Mouse (Mus musculus): Measurements from ENCODE around the gene Kcnmb4. TPM values are rescaled to one million over a fixed set of nuclear protein-coding genes. Genes with fewer than 3 reads are reported as not detected.

The Kcnmb4 gene
- polyA plus RNA-seq, 1 experiment from 2014 or later = 24.5 TPM

GRCm38 (mm10) chr10:116424921-116425320 lies 48.8 kb downstream of the Kcnmb4 start:
- Histone ChIP-seq H3K36me3 (ENCODE audit: control insufficient read depth, insufficient read depth, low read length) (no peaks in the 10 kb centered on the region), H3K27me3 (ENCODE audit: control insufficient read depth, insufficient read depth, low read length) (no peaks in the 10 kb centered on the region), H3K4me3 (ENCODE audit: low read depth, low read length) (no peak overlapping the region), H3K4me1 (ENCODE audit: control insufficient read depth, insufficient read depth, low read length) (no peaks in the 10 kb centered on the region), H3K4me2 (ENCODE audit: low read depth, severe bottlenecking) (no peak overlapping the region), H3K9me3 (ENCODE audit: control insufficient read depth, low read length) (no peaks in the 10 kb centered on the region), H3K27ac (replicated peaks; ENCODE audit: low read depth, low read length) (no peak overlapping the region), H3K9ac (ENCODE audit: low read length) (no peak overlapping the region)
- DNase-seq (ENCODE audit: low spot score) (no peak), ATAC-seq (ENCODE audit: insufficient number of reproducible peaks, low FRiP score, low TSS enrichment, low read depth) (no peak)
- whole genome bisulfite sequencing = 87% methylated on average over 6 of the region's 6 CpGs

- no peaks in the 10 kb centered on the region for H3K4me1 ChIP-seq (ENCODE audit: control insufficient read depth, insufficient read depth, low read length)
- 87% methylated on average over 2 of the region's 2 CpGs for WGBS
- no peak for DNase-seq (ENCODE audit: low spot score)
- no peaks in the 10 kb centered on the region for H3K27me3 ChIP-seq (ENCODE audit: control insufficient read depth, insufficient read depth, low read length)
- H3K27ac ChIP-seq (replicated peaks; ENCODE audit: low read depth, low read length) = no peak overlapping the region
- H3K9ac ChIP-seq (ENCODE audit: low read length) = no peak overlapping the region
- no peak for ATAC-seq (ENCODE audit: insufficient number of reproducible peaks, low FRiP score, low TSS enrichment, low read depth)
- no peaks in the 10 kb centered on the region for H3K9me3 ChIP-seq (ENCODE audit: control insufficient read depth, low read length)
- H3K4me2 ChIP-seq (ENCODE audit: low read depth, severe bottlenecking) = no peak overlapping the region
- H3K36me3 ChIP-seq (ENCODE audit: control insufficient read depth, insufficient read depth, low read length) = no peaks in the 10 kb centered on the region
- H3K4me3 ChIP-seq (ENCODE audit: low read depth, low read length) = no peak overlapping the region
These were observed 51.1 kb downstream of the Kcnmb4 start for GRCm38 (mm10) chr10:116422551-116422950.

GRCm38 (mm10) chr10:116420976-116421375 lies 52.7 kb downstream of the Kcnmb4 start:
- Histone ChIP-seq H3K27ac (replicated peaks; ENCODE audit: low read depth, low read length) (no peak overlapping the region), H3K4me1 (ENCODE audit: control insufficient read depth, insufficient read depth, low read length) (no peaks in the 10 kb centered on the region), H3K4me3 (ENCODE audit: low read depth, low read length) (no peak overlapping the region), H3K27me3 (ENCODE audit: control insufficient read depth, insufficient read depth, low read length) (no peaks in the 10 kb centered on the region), H3K9ac (ENCODE audit: low read length) (no peak overlapping the region), H3K4me2 (ENCODE audit: low read depth, severe bottlenecking) (no peak overlapping the region), H3K36me3 (ENCODE audit: control insufficient read depth, insufficient read depth, low read length) (no peaks in the 10 kb centered on the region), H3K9me3 (ENCODE audit: control insufficient read depth, low read length) (no peaks in the 10 kb centered on the region)
- WGBS = 91% methylated on average over 6 of the region's 6 CpGs
- ATAC-seq (ENCODE audit: insufficient number of reproducible peaks, low FRiP score, low TSS enrichment, low read depth) = no peak
- DNase-seq (ENCODE audit: low spot score) = no peak

GRCm38 (mm10) chr10:116418121-116418726 lies 55.5 kb downstream of the Kcnmb4 start:
- WGBS = 75% methylated on average over 24 of the region's 24 CpGs

GRCm38 (mm10) chr10:116416726-116417125 lies 57.0 kb downstream of the Kcnmb4 start:
- no peak for ATAC-seq (ENCODE audit: insufficient number of reproducible peaks, low FRiP score, low TSS enrichment, low read depth)

More at GRCm38 (mm10) chr10:116418121-116418726, 55.5 kb downstream of the Kcnmb4 start:
- Histone ChIP-seq H3K4me2 (ENCODE audit: low read depth, severe bottlenecking) (no peak overlapping the region), H3K36me3 (ENCODE audit: control insufficient read depth, insufficient read depth, low read length) (no peaks in the 10 kb centered on the region), H3K27ac (replicated peaks; ENCODE audit: low read depth, low read length) (no peak overlapping the region), H3K9ac (ENCODE audit: low read length) (no peak overlapping the region), H3K4me1 (ENCODE audit: control insufficient read depth, insufficient read depth, low read length) (no peaks in the 10 kb centered on the region), H3K9me3 (ENCODE audit: control insufficient read depth, low read length) (no peaks in the 10 kb centered on the region), H3K4me3 (ENCODE audit: low read depth, low read length) (no peak overlapping the region), H3K27me3 (ENCODE audit: control insufficient read depth, insufficient read depth, low read length) (no peaks in the 10 kb centered on the region)
- DNase-seq (ENCODE audit: low spot score) = no peak
- no peak for ATAC-seq (ENCODE audit: insufficient number of reproducible peaks, low FRiP score, low TSS enrichment, low read depth)

GRCm38 (mm10) chr10:116416142-116416541 lies 57.5 kb downstream of the Kcnmb4 start:
- DNase-seq (ENCODE audit: low spot score) (no peak), ATAC-seq (ENCODE audit: insufficient number of reproducible peaks, low FRiP score, low TSS enrichment, low read depth) (no peak)
- Histone ChIP-seq H3K27ac (replicated peaks; ENCODE audit: low read depth, low read length) (no peak overlapping the region), H3K36me3 (ENCODE audit: control insufficient read depth, insufficient read depth, low read length) (no peaks in the 10 kb centered on the region), H3K9ac (ENCODE audit: low read length) (no peak overlapping the region), H3K27me3 (ENCODE audit: control insufficient read depth, insufficient read depth, low read length) (no peaks in the 10 kb centered on the region), H3K4me2 (ENCODE audit: low read depth, severe bottlenecking) (no peak overlapping the region), H3K9me3 (ENCODE audit: control insufficient read depth, low read length) (no peaks in the 10 kb centered on the region), H3K4me3 (ENCODE audit: low read depth, low read length) (no peak overlapping the region), H3K4me1 (ENCODE audit: control insufficient read depth, insufficient read depth, low read length) (no peaks in the 10 kb centered on the region)
- WGBS = 85% methylated on average over 6 of the region's 6 CpGs

More at GRCm38 (mm10) chr10:116416726-116417125, 57.0 kb downstream of the Kcnmb4 start:
- no peaks in the 10 kb centered on the region for H3K36me3 ChIP-seq (ENCODE audit: control insufficient read depth, insufficient read depth, low read length)
- H3K4me2 ChIP-seq (ENCODE audit: low read depth, severe bottlenecking) = no peak overlapping the region
- no peaks in the 10 kb centered on the region for H3K27me3 ChIP-seq (ENCODE audit: control insufficient read depth, insufficient read depth, low read length)
- H3K27ac ChIP-seq (replicated peaks; ENCODE audit: low read depth, low read length) = no peak overlapping the region
- WGBS = 76% methylated on average over 5 of the region's 5 CpGs
- H3K4me1 ChIP-seq (ENCODE audit: control insufficient read depth, insufficient read depth, low read length) = no peaks in the 10 kb centered on the region
- H3K9me3 ChIP-seq (ENCODE audit: control insufficient read depth, low read length) = no peaks in the 10 kb centered on the region
- H3K9ac ChIP-seq (ENCODE audit: low read length) = no peak overlapping the region
- no peak overlapping the region for H3K4me3 ChIP-seq (ENCODE audit: low read depth, low read length)
- no peak for DNase-seq (ENCODE audit: low spot score)

GRCm38 (mm10) chr10:116410826-116411225 lies 62.9 kb downstream of the Kcnmb4 start:
- H3K9me3 ChIP-seq (ENCODE audit: control insufficient read depth, low read length) = no peaks in the 10 kb centered on the region
- no peak overlapping the region for H3K4me3 ChIP-seq (ENCODE audit: low read depth, low read length)
- no peaks in the 10 kb centered on the region for H3K4me1 ChIP-seq (ENCODE audit: control insufficient read depth, insufficient read depth, low read length)
- DNase-seq (ENCODE audit: low spot score) (no peak), ATAC-seq (ENCODE audit: insufficient number of reproducible peaks, low FRiP score, low TSS enrichment, low read depth) (no peak)
- 29% methylated on average over 9 of the region's 9 CpGs for WGBS
- no peak overlapping the region for H3K9ac ChIP-seq (ENCODE audit: low read length)
- H3K4me2 ChIP-seq (ENCODE audit: low read depth, severe bottlenecking) = no peak overlapping the region
- no peaks in the 10 kb centered on the region for H3K27me3 ChIP-seq (ENCODE audit: control insufficient read depth, insufficient read depth, low read length)
- H3K27ac ChIP-seq (replicated peaks; ENCODE audit: low read depth, low read length) = no peak overlapping the region
- H3K36me3 ChIP-seq (ENCODE audit: control insufficient read depth, insufficient read depth, low read length) = no peaks in the 10 kb centered on the region

GRCm38 (mm10) chr10:116407684-116408359 lies 65.9 kb downstream of the Kcnmb4 start:
- ATAC-seq (ENCODE audit: insufficient number of reproducible peaks, low FRiP score, low TSS enrichment, low read depth) (no peak), DNase-seq (ENCODE audit: low spot score) (no peak)
- Histone ChIP-seq H3K9ac (ENCODE audit: low read length) (no peak overlapping the region), H3K4me3 (ENCODE audit: low read depth, low read length) (no peak overlapping the region), H3K36me3 (ENCODE audit: control insufficient read depth, insufficient read depth, low read length) (no peaks in the 10 kb centered on the region), H3K4me1 (ENCODE audit: control insufficient read depth, insufficient read depth, low read length) (no peaks in the 10 kb centered on the region), H3K27me3 (ENCODE audit: control insufficient read depth, insufficient read depth, low read length) (no peaks in the 10 kb centered on the region), H3K27ac (replicated peaks; ENCODE audit: low read depth, low read length) (no peak overlapping the region), H3K4me2 (ENCODE audit: low read depth, severe bottlenecking) (no peak overlapping the region), H3K9me3 (ENCODE audit: control insufficient read depth, low read length) (no peaks in the 10 kb centered on the region)
- WGBS = 49% methylated on average over 19 of the region's 19 CpGs

All from limb, embryonic 11.5 days (tissue).